Mouse (Mus musculus): ENCODE measurements around the gene Bzw1. TPM values are rescaled to one million over a fixed set of nuclear protein-coding genes. Genes with fewer than 3 reads are reported as not detected.
A peak's percentile ranks its signal among the peaks of the same experiment; 100 is the strongest.

Bzw1 gene
- polyA plus RNA-seq, 1 experiment from 2014 or later, result 103 TPM

- no peak overlapping the region for H3K4me3 ChIP-seq (ENCODE audit: inconsistent target)
- H3K36me3 ChIP-seq (ENCODE audit: inconsistent target), result peaks cover 83% of the 10 kb centered on the region
- no CpG with 5 or more reads among the region's 1 CpGs for WGBS (ENCODE audit: missing documents)
- peaks cover 69% of the 10 kb centered on the region for H3K79me2 ChIP-seq (ENCODE audit: inconsistent target)
- H3K27ac ChIP-seq, result no peak overlapping the region
Measured at GRCm38 (mm10) chr1:58415442-58415841, 22.7 kb downstream of the Bzw1 start.

DNA sequence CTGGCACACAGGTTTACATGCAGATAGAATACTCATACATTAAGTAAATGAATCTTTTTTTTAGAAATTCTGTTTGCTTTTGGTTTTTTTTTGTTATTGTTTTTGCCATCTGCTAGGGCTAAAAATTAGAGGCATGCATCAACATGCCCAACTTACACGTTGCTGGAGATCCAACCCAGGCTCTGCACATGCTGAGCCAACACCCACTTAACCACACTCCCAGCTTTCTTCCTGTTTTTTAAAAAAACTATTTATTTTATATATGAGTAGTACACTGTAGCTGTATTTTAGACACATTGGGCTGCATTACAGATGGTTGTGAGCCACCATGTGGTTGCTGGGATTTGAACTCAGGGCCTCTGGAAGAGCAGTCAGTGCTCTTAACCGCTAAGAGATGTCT is 23.4 kb downstream of the Bzw1 start:
- H3K79me2 ChIP-seq (ENCODE audit: inconsistent target), result peaks cover 76% of the 10 kb centered on the region
- 54% methylated on average over 2 of the region's 2 CpGs for WGBS (ENCODE audit: missing documents)
- H3K4me3 ChIP-seq (ENCODE audit: inconsistent target), result no peak overlapping the region
- H3K36me3 ChIP-seq (ENCODE audit: inconsistent target), result peaks cover 83% of the 10 kb centered on the region
- no peak overlapping the region for H3K27ac ChIP-seq

DNA sequence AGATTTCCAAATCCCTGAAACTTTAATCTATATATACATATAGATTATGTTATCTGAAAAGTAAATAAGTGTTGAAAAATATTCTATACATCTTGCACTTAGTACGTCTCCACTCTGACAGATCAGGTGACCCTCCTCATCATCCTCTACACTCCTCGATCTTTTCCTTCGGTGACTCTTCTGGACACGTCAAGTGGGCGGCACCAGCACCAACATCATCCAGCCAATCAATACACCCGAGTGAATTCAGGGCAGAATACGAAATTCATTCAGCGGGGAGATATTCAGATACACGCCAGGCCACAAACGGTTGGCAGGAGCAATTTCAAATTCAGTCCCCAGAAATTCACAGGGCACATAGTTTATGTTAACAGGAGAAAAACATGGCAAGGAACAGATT is 27.3 kb downstream of the Bzw1 start:
- Histone ChIP-seq H3K27ac (no peak overlapping the region), H3K4me3 (ENCODE audit: inconsistent target) (no peak overlapping the region), H3K79me2 (ENCODE audit: inconsistent target) (peaks cover 91% of the 10 kb centered on the region), H3K36me3 (ENCODE audit: inconsistent target) (peaks cover 49% of the 10 kb centered on the region)
- whole genome bisulfite sequencing (ENCODE audit: missing documents), result 83% methylated on average over 10 of the region's 10 CpGs

DNA sequence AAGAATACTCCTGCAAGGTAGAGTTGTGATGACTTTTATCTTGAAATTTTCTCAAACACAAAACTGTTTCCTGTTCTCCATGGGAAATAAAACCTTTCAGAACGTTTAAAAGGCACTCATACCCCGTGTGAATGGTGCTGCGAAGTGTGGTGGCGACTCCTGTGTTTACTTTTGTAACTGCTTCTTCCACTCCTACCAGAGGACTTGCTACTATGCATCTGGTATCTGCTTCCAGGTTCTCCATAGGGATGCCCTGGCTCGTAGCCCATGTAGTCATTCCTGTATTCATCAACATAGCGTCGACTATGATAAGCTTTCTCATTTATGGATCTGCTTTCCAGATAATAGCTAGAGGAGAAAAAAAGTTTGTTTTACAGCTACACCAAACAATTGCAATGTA is 28.3 kb downstream of the Bzw1 start:
- Histone ChIP-seq H3K4me3 (ENCODE audit: inconsistent target) (no peak overlapping the region), H3K36me3 (ENCODE audit: inconsistent target) (peaks cover 40% of the 10 kb centered on the region), H3K27ac (no peak overlapping the region), H3K79me2 (ENCODE audit: inconsistent target) (peaks cover 82% of the 10 kb centered on the region)
- WGBS (ENCODE audit: missing documents), result 44% methylated on average over 7 of the region's 7 CpGs

DNA sequence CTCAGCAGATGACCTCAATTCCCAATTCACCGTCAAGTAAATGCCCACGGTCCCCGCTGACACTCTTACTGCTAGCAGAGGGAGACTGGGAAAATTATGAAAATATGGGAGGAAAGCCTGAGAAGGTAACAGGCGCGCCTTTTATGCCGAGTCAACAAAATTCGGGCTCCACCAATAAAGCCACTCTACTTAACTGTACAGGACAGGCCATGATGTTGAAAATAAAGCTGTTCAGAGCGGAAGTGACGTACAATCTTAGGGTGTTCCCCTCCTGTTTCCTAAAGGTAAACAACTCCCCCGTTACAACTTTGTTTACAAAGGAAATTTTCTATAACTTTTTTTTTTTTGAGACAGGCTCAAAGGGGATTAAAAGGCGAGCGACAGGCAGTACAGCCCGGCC is 30.2 kb downstream of the Bzw1 start:
- Histone ChIP-seq H3K79me2 (ENCODE audit: inconsistent target) (peaks cover 63% of the 10 kb centered on the region), H3K27ac (peak overlapping the region; percentile 77), H3K36me3 (ENCODE audit: inconsistent target) (peaks cover 37% of the 10 kb centered on the region), H3K4me3 (ENCODE audit: inconsistent target) (peak overlapping the region; percentile 96)
- 0% methylated on average over 13 of the region's 13 CpGs for WGBS (ENCODE audit: missing documents)

DNA sequence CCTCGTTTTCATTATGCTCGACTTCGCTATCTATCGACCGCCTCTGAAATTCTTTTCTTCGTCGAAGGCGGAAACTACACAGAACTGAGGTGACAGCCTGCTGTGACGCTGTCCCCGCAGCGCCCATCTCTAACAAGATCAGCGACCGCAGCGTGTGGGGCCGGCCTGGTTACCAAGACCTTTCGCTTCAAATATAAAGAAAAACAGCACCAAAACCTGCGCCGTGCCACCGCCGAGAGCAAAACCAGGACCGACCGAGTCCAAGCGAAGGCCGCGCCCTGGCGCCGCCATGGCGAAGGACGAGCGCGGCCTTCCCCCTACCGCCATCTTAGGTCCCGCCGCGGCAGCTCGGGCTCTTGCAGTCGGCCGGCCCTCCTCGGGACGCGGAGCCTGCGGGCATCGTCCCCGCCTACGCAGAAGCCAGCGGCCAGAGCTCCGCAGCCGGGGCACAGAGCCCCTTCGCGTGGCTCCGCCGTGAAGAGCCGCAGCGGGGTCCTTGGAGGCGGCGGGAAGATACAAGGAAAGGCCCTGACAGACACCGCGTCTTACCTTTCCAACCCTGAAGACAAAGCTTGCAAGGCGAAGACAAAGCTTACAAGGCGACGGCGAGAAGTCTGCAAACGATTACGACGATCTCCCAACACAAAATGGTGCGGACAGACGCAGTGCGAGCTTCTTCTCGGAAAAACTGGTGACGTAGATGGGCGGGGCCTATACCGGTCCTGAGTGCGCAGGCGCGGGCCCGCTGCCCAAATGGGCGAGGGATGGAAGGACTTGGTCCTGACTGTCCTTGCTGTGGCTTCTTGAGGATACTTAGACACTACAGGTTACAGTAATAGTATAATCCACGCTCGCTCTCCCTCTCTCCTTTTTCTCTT is 30.9 kb downstream of the Bzw1 start, which contains the start of gene Clk1:
TSS of gene Clk1 (minus strand) at position 696 of the 878 bp plus-strand sequence.
- peaks cover 56% of the 10 kb centered on the region for H3K79me2 ChIP-seq (ENCODE audit: inconsistent target)
- peak within 1 kb of the TSS; percentile 77 for H3K27ac ChIP-seq
- peaks cover 30% of the 10 kb centered on the region for H3K36me3 ChIP-seq (ENCODE audit: inconsistent target)
- H3K4me3 ChIP-seq (ENCODE audit: inconsistent target), result peak within 1 kb of the TSS; percentile 96
- 0% methylated on average over 79 of the region's 79 CpGs for WGBS (ENCODE audit: missing documents)

DNA sequence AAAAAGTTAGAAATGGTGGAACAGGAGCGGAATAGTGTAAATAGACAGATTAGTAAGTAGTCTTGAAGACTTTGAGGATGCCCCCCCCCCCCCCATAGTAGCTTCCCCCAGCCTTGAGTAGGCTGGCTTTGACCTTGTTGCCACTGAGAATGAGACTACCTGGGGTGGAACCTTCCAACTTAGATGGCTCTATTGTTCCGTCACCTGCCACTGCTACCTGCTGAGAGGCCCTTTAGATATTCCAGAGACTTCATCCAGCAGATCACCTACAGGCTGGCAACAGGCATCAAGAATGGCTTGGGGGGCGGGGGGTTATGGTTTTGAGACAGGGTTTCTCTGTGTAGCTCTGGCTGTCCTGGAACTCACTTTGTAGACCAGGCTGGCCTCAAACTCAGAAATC is 31.9 kb downstream of the Bzw1 start:
- Histone ChIP-seq H3K27ac (no peak overlapping the region), H3K4me3 (ENCODE audit: inconsistent target) (no peak overlapping the region), H3K79me2 (ENCODE audit: inconsistent target) (peaks cover 46% of the 10 kb centered on the region), H3K36me3 (ENCODE audit: inconsistent target) (peaks cover 20% of the 10 kb centered on the region)
- WGBS (ENCODE audit: missing documents), result 86% methylated on average over 3 of the region's 3 CpGs

GRCm38 (mm10) chr1:58444691-58445090 is 52.0 kb downstream of the Bzw1 start:
- peaks cover 45% of the 10 kb centered on the region for H3K79me2 ChIP-seq (ENCODE audit: inconsistent target)
- 10% methylated on average over 10 of the region's 10 CpGs for WGBS (ENCODE audit: missing documents)
- peak overlapping the region; percentile 86 for H3K4me3 ChIP-seq (ENCODE audit: inconsistent target)
- H3K27ac ChIP-seq, result peak overlapping the region; percentile 77
- peaks cover 24% of the 10 kb centered on the region for H3K36me3 ChIP-seq (ENCODE audit: inconsistent target)

DNA sequence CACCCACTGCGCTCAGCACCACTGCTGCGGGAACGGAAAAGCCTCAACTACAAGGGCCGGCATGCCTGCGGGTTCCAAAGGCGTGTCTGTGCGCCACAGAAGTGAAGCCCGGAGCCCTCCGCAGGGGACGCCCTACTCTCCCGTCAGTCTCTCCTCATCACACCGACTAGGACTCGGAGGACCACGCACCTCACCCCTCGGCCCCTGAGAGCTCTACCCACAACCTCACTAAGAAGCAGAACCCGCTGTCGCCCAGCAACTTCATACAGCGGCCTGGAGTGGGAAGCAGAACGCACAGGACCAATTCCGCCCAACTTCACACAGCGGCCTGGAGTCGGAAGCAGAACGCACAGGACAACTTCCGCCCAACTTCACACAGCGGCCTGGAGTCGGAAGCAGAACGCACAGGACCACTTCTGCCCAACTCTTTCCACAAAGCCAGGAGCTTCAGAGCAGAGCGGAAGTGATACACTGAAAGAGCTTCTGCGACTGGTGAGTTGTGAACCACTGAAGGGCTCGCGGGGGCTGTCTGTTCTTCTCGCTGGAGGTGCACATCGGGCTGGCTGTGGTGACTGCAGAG is 52.5 kb downstream of the Bzw1 start, which contains the start of the genes Nif3l1 and Ppil3:
TSS of gene Nif3l1 (plus strand) at position 9 of the 580 bp plus-strand sequence.
TSS of gene Ppil3 (minus strand) at position 344 of the 580 bp plus-strand sequence.
- Histone ChIP-seq H3K27ac (peak within 1 kb of the TSS; percentile 77), H3K36me3 (ENCODE audit: inconsistent target) (peaks cover 19% of the 10 kb centered on the region), H3K4me3 (ENCODE audit: inconsistent target) (peak within 1 kb of the TSS; percentile 86), H3K79me2 (ENCODE audit: inconsistent target) (peaks cover 49% of the 10 kb centered on the region)
- under 1% methylated on average over 33 of the region's 33 CpGs for WGBS (ENCODE audit: missing documents)

GRCm38 (mm10) chr1:58445861-58446260 is 53.2 kb downstream of the Bzw1 start:
- WGBS (ENCODE audit: missing documents), result 1% methylated on average over 11 of the region's 11 CpGs
- Histone ChIP-seq H3K36me3 (ENCODE audit: inconsistent target) (peaks cover 12% of the 10 kb centered on the region; the same call in 1 of the 2 replicates), H3K79me2 (ENCODE audit: inconsistent target) (peaks cover 49% of the 10 kb centered on the region), H3K27ac (peak overlapping the region; percentile 77), H3K4me3 (ENCODE audit: inconsistent target) (peak overlapping the region; percentile 86)

DNA sequence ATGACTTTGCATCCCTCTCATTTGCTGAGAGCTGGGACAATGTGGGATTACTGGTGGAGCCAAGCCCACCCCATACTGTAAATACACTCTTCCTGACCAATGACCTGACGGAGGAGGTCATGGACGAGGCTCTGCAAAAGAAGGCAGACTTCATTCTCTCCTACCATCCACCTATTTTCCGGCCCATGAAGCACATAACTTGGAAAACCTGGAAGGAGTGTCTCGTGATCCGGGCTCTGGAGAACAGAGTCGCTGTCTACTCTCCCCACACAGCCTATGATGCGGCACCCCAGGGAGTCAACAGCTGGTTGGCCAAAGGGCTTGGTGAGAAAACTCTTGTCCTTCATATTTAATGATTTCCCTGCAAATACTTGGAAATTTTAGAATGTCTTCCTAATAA is 55.1 kb downstream of the Bzw1 start:
- H3K79me2 ChIP-seq (ENCODE audit: inconsistent target), result peaks cover 49% of the 10 kb centered on the region
- H3K27ac ChIP-seq, result no peak overlapping the region
- peaks cover 1% of the 10 kb centered on the region; the same call in 1 of the 2 replicates for H3K36me3 ChIP-seq (ENCODE audit: inconsistent target)
- H3K4me3 ChIP-seq (ENCODE audit: inconsistent target), result no peak overlapping the region
- WGBS (ENCODE audit: missing documents), result 93% methylated on average over 7 of the region's 7 CpGs

- no peak overlapping the region for H3K4me3 ChIP-seq (ENCODE audit: inconsistent target)
- peaks cover 49% of the 10 kb centered on the region for H3K79me2 ChIP-seq (ENCODE audit: inconsistent target)
- H3K36me3 ChIP-seq (ENCODE audit: inconsistent target), result peaks cover 7% of the 10 kb centered on the region; the same call in 1 of the 2 replicates
- no peak overlapping the region for H3K27ac ChIP-seq
- WGBS (ENCODE audit: missing documents), result 78% methylated on average over 7 of the region's 7 CpGs
Measured at GRCm38 (mm10) chr1:58448396-58448795, 55.7 kb downstream of the Bzw1 start.

DNA sequence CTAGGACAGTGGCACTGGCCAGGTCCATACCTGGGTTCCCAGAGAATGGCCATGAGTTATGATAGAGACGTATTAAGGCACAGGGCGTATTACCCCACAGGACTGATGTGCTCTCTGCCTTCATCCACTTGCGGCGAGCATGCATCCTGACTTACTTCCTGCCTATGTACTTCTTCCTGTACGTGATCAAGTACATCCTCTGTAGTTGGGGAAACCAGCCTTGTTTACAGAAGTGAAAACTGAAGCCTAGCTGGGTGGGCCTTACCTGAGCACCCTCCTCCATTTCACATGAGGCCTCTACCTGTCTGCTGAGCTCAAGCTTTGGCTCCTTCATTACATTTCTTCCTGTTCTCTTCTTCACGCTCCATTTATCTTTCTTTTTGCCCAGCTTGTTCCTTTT is 61.6 kb downstream of the Bzw1 start:
- peaks cover 16% of the 10 kb centered on the region; the same call in 1 of the 2 replicates for H3K36me3 ChIP-seq (ENCODE audit: inconsistent target)
- no peak overlapping the region for H3K4me3 ChIP-seq (ENCODE audit: inconsistent target)
- WGBS (ENCODE audit: missing documents), result 73% methylated on average over 6 of the region's 6 CpGs
- H3K79me2 ChIP-seq (ENCODE audit: inconsistent target), result peaks cover 7% of the 10 kb centered on the region; the same call in 1 of the 2 replicates
- H3K27ac ChIP-seq, result no peak overlapping the region

All from macrophage (primary cell).